Mouse (Mus musculus): ENCODE measurements at regions not wholly inside any gene's neighbourhood (a gene's known extent, or its start where the extent isn't known, plus 50 kb on each side); places are given as distances from the start of the nearest gene placed in this dataset.

- H3K9ac ChIP-seq: no peak overlapping the region
- WGBS: 41% methylated on average over 8 of the region's 8 CpGs
- no peaks in the 10 kb centered on the region for H3K9me3 ChIP-seq
- H3K4me1 ChIP-seq: no peaks in the 10 kb centered on the region
- ATAC-seq (ENCODE audit: insufficient number of reproducible peaks, insufficient read depth, low FRiP score, low TSS enrichment): no peak
- no peak overlapping the region for H3K27ac ChIP-seq
- H3K4me2 ChIP-seq (replicated peaks): no peak overlapping the region
- no peak overlapping the region for H3K4me3 ChIP-seq
- H3K27me3 ChIP-seq: no peaks in the 10 kb centered on the region
- H3K36me3 ChIP-seq: no peaks in the 10 kb centered on the region
Measured at GRCm38 (mm10) chr10:44752719-44753390, 224.6 kb upstream of the Prdm1 start.

GRCm38 (mm10) chr10:44751061-44751460 lies 222.8 kb upstream of the Prdm1 start:
- H3K4me1 ChIP-seq: no peaks in the 10 kb centered on the region
- no peak for ATAC-seq (ENCODE audit: insufficient number of reproducible peaks, insufficient read depth, low FRiP score, low TSS enrichment)
- WGBS: 62% methylated on average over 6 of the region's 6 CpGs

GRCm38 (mm10) chr10:44749206-44749605 lies 220.9 kb upstream of the Prdm1 start:
- H3K9ac ChIP-seq: no peak overlapping the region
- no peak overlapping the region for H3K4me2 ChIP-seq (replicated peaks)
- H3K9me3 ChIP-seq: no peaks in the 10 kb centered on the region
- no peak overlapping the region for H3K4me3 ChIP-seq
- no peak overlapping the region for H3K27ac ChIP-seq
- no peaks in the 10 kb centered on the region for H3K27me3 ChIP-seq
- WGBS: 78% methylated on average over 4 of the region's 4 CpGs
- no peaks in the 10 kb centered on the region for H3K36me3 ChIP-seq
- no peak for ATAC-seq (ENCODE audit: insufficient number of reproducible peaks, insufficient read depth, low FRiP score, low TSS enrichment)
- no peaks in the 10 kb centered on the region for H3K4me1 ChIP-seq

More at GRCm38 (mm10) chr10:44751061-44751460, 222.8 kb upstream of the Prdm1 start:
- no peak overlapping the region for H3K4me2 ChIP-seq (replicated peaks)
- no peaks in the 10 kb centered on the region for H3K36me3 ChIP-seq
- H3K9me3 ChIP-seq: no peaks in the 10 kb centered on the region
- no peak overlapping the region for H3K9ac ChIP-seq
- H3K27ac ChIP-seq: no peak overlapping the region
- H3K27me3 ChIP-seq: no peaks in the 10 kb centered on the region
- no peak overlapping the region for H3K4me3 ChIP-seq

GRCm38 (mm10) chr10:44747419-44747818 lies 219.1 kb upstream of the Prdm1 start:
- Histone ChIP-seq H3K4me2 (replicated peaks) (no peak overlapping the region), H3K4me3 (no peak overlapping the region), H3K9me3 (no peaks in the 10 kb centered on the region), H3K27ac (no peak overlapping the region), H3K9ac (no peak overlapping the region), H3K36me3 (no peaks in the 10 kb centered on the region), H3K27me3 (no peaks in the 10 kb centered on the region), H3K4me1 (no peaks in the 10 kb centered on the region)
- no peak for ATAC-seq (ENCODE audit: insufficient number of reproducible peaks, insufficient read depth, low FRiP score, low TSS enrichment)
- WGBS: 86% methylated on average over 3 of the region's 3 CpGs

GRCm38 (mm10) chr10:44744221-44744620 lies 215.9 kb upstream of the Prdm1 start:
- H3K36me3 ChIP-seq: no peaks in the 10 kb centered on the region
- no peaks in the 10 kb centered on the region for H3K4me1 ChIP-seq
- no peak overlapping the region for H3K4me3 ChIP-seq
- no peaks in the 10 kb centered on the region for H3K9me3 ChIP-seq
- H3K4me2 ChIP-seq (replicated peaks): no peak overlapping the region
- no peak for ATAC-seq (ENCODE audit: insufficient number of reproducible peaks, insufficient read depth, low FRiP score, low TSS enrichment)
- no peak overlapping the region for H3K27ac ChIP-seq
- H3K27me3 ChIP-seq: no peaks in the 10 kb centered on the region
- no peak overlapping the region for H3K9ac ChIP-seq
- 88% methylated on average over 2 of the region's 2 CpGs for WGBS

GRCm38 (mm10) chr10:44733641-44734040 lies 205.3 kb upstream of the Prdm1 start:
- H3K4me2 ChIP-seq (replicated peaks): no peak overlapping the region
- 84% methylated on average over 5 of the region's 5 CpGs for WGBS
- no peak for ATAC-seq (ENCODE audit: insufficient number of reproducible peaks, insufficient read depth, low FRiP score, low TSS enrichment)
- H3K4me3 ChIP-seq: no peak overlapping the region
- H3K27me3 ChIP-seq: no peaks in the 10 kb centered on the region
- H3K9me3 ChIP-seq: no peaks in the 10 kb centered on the region
- no peak overlapping the region for H3K27ac ChIP-seq
- no peak overlapping the region for H3K9ac ChIP-seq
- no peaks in the 10 kb centered on the region for H3K36me3 ChIP-seq
- H3K4me1 ChIP-seq: no peaks in the 10 kb centered on the region

GRCm38 (mm10) chr10:44730721-44731120 lies 202.4 kb upstream of the Prdm1 start:
- no peak for ATAC-seq (ENCODE audit: insufficient number of reproducible peaks, insufficient read depth, low FRiP score, low TSS enrichment)
- H3K27me3 ChIP-seq: no peaks in the 10 kb centered on the region
- H3K36me3 ChIP-seq: no peaks in the 10 kb centered on the region
- no peak overlapping the region for H3K9ac ChIP-seq
- no peak overlapping the region for H3K27ac ChIP-seq
- 76% methylated on average over 8 of the region's 8 CpGs for WGBS
- no peak overlapping the region for H3K4me3 ChIP-seq
- H3K4me2 ChIP-seq (replicated peaks): no peak overlapping the region
- H3K4me1 ChIP-seq: no peaks in the 10 kb centered on the region
- H3K9me3 ChIP-seq: no peaks in the 10 kb centered on the region

GRCm38 (mm10) chr10:44728963-44729362 lies 200.7 kb upstream of the Prdm1 start:
- WGBS: 85% methylated on average over 4 of the region's 4 CpGs

GRCm38 (mm10) chr10:44724575-44724974 lies 196.3 kb upstream of the Prdm1 start:
- H3K27ac ChIP-seq: no peak overlapping the region
- no peaks in the 10 kb centered on the region for H3K4me1 ChIP-seq
- ATAC-seq (ENCODE audit: insufficient number of reproducible peaks, insufficient read depth, low FRiP score, low TSS enrichment): no peak
- H3K4me2 ChIP-seq (replicated peaks): no peak overlapping the region
- H3K9me3 ChIP-seq: no peaks in the 10 kb centered on the region
- no peaks in the 10 kb centered on the region for H3K27me3 ChIP-seq
- 52% methylated on average over 3 of the region's 3 CpGs for WGBS
- no peak overlapping the region for H3K9ac ChIP-seq
- no peak overlapping the region for H3K4me3 ChIP-seq
- H3K36me3 ChIP-seq: no peaks in the 10 kb centered on the region

More at GRCm38 (mm10) chr10:44728963-44729362, 200.7 kb upstream of the Prdm1 start:
- no peaks in the 10 kb centered on the region for H3K36me3 ChIP-seq
- ATAC-seq (ENCODE audit: insufficient number of reproducible peaks, insufficient read depth, low FRiP score, low TSS enrichment): no peak
- no peaks in the 10 kb centered on the region for H3K27me3 ChIP-seq
- H3K9ac ChIP-seq: no peak overlapping the region
- no peak overlapping the region for H3K4me2 ChIP-seq (replicated peaks)
- no peaks in the 10 kb centered on the region for H3K4me1 ChIP-seq
- H3K9me3 ChIP-seq: no peaks in the 10 kb centered on the region
- H3K4me3 ChIP-seq: no peak overlapping the region
- no peak overlapping the region for H3K27ac ChIP-seq

- no peak overlapping the region for H3K27ac ChIP-seq
- H3K27me3 ChIP-seq: no peaks in the 10 kb centered on the region
- H3K9ac ChIP-seq: no peak overlapping the region
- H3K9me3 ChIP-seq: no peaks in the 10 kb centered on the region
- H3K4me2 ChIP-seq (replicated peaks): no peak overlapping the region
- no peaks in the 10 kb centered on the region for H3K36me3 ChIP-seq
- ATAC-seq (ENCODE audit: insufficient number of reproducible peaks, insufficient read depth, low FRiP score, low TSS enrichment): no peak
- no peaks in the 10 kb centered on the region for H3K4me1 ChIP-seq
- no peak overlapping the region for H3K4me3 ChIP-seq
- 58% methylated on average over 1 of the region's 1 CpGs for WGBS
Measured at GRCm38 (mm10) chr10:44723845-44724244, 195.5 kb upstream of the Prdm1 start.

GRCm38 (mm10) chr10:44723321-44723720 lies 195.0 kb upstream of the Prdm1 start:
- no peak for ATAC-seq (ENCODE audit: insufficient number of reproducible peaks, insufficient read depth, low FRiP score, low TSS enrichment)
- H3K9ac ChIP-seq: no peak overlapping the region
- H3K36me3 ChIP-seq: no peaks in the 10 kb centered on the region
- no peaks in the 10 kb centered on the region for H3K27me3 ChIP-seq
- 73% methylated on average over 5 of the region's 5 CpGs for WGBS
- H3K27ac ChIP-seq: no peak overlapping the region
- H3K9me3 ChIP-seq: no peaks in the 10 kb centered on the region
- no peaks in the 10 kb centered on the region for H3K4me1 ChIP-seq
- no peak overlapping the region for H3K4me3 ChIP-seq
- no peak overlapping the region for H3K4me2 ChIP-seq (replicated peaks)

GRCm38 (mm10) chr10:44721670-44722069 lies 193.4 kb upstream of the Prdm1 start:
- 84% methylated on average over 10 of the region's 10 CpGs for WGBS
- ATAC-seq (ENCODE audit: insufficient number of reproducible peaks, insufficient read depth, low FRiP score, low TSS enrichment): no peak

More at GRCm38 (mm10) chr10:44721670-44722069, 193.4 kb upstream of the Prdm1 start:
- no peak overlapping the region for H3K4me2 ChIP-seq (replicated peaks)
- H3K4me3 ChIP-seq: no peak overlapping the region
- H3K27me3 ChIP-seq: no peaks in the 10 kb centered on the region
- no peaks in the 10 kb centered on the region for H3K36me3 ChIP-seq
- H3K4me1 ChIP-seq: no peaks in the 10 kb centered on the region
- no peaks in the 10 kb centered on the region for H3K9me3 ChIP-seq
- no peak overlapping the region for H3K9ac ChIP-seq
- H3K27ac ChIP-seq: no peak overlapping the region
